Mouse (Mus musculus) right cerebral cortex, postnatal 25 days (tissue): Measurements from ENCODE around the gene 1700088E04Rik.

Source experiments
- DNase-seq: peaks from one replicate; pipeline ENCODE4 v3.0.0; 2022

Gene 1700088E04Rik

DNA sequence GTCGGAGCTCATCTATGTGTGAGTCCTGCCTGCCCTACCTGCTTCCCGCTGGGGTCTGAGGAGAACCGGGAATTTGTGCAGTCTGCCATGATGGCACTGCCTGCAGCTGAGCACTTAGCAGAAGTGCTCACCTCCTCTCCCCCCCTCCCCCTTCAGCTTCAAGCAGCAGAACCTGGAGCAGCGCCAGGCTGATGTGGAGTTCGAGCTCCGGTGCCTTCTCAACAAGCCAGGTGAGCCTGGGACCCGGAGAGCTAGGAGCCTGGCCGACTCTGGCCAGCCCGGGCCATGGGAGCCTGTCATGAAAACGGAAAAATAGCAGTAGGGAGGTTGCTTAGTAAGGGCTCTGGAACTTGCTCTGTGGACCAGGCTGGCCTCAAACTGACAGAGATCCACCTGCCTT is 10.3 kb downstream of the 1700088E04Rik start:
- DNase-seq = no peak

DNA sequence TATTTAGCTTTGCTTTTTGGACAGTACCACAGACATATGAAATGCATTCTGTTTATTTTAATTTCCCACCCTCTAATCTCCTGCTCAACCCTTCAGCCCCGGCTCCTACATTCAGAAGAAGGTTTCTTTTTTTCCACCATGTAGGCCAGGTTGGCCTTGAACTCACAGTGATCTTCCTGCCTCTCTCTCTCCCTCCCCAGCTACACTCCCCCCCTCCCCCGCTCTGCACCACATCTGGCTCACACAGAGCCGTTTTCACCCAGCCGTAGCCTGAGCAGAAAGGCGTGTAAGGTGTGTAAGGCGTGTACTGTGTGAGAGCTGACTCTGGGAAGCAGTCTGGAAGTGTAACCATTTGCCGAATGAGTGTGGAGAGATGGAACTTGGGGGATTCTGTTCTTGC is 11.7 kb downstream of the 1700088E04Rik start:
- no peak for DNase-seq

DNA sequence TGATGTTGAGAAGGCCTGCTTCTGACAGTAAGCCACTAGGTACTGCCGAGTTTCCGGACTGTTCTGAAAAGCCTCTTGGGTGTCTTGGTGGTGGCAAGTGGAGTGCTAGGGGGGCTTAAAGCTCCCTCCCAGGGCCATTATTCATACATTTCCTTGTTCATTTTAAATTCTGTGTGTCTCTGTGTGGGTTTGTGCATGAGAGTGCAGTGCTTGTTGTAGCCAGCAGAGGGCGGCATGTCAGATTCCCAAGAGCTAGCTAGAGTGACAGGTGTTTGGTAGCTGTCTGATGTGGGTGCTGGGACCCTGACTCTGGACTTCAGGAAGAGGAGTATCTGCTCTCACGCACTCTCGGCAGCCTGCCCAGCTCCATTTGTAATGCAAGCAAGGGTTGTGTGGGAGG is 12.8 kb downstream of the 1700088E04Rik start:
- DNase-seq = no peak

DNA sequence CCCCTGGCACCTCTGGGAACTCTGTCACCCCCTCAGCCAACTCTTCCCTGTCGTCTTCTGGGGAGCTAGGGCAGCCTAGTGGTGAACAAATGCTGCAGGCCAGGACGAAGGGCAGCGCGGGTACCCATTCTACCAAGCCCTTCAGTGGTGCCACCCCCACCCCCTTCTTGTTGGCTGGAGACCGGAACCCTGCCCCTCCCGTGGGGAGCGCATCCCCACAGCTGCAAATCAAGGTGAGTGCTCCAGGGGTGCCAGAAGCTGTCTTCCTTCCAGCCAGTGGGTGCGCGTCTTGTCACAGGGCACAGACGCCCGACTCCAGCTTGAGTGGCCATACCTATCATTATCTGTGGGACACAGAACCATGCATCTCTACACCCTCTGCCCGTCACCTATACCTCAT is 14.0 kb downstream of the 1700088E04Rik start:
- DNase-seq = no peak

DNA sequence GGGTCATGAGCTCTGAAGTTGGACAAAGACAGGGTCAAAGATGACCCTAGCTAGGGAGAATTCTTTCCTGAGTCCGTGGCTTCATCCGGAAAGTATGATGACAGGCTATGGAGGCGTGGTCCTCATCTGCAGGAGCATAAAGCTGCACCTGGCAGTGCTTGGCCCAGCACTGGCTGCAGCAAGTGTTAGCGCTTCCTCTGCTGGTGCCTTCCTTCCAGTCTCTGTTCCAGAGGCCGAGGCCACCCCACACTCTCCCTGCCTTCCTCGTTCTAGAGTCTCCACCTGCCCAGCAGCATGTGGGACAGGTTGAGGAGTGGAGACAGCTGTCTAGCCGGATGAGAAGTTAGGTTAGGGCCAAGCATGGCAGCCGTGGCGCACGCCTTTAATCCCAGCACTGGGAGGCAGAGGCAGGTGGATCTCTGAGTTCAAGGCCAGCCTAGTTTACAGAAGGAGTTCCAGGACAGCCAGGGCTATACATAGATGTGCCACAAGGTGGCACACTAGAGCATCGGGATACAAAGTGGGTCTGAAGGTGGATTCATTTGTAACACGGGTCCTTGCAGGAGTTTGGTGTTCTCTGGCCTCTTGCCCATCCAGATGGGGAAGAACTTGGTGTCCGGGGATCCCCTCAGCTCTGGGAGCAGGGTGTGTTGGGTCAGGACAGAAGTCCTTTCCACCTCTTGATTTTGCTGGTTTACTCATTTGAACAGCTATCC is 14.7 kb downstream of the 1700088E04Rik start:
- no peak for DNase-seq

DNA sequence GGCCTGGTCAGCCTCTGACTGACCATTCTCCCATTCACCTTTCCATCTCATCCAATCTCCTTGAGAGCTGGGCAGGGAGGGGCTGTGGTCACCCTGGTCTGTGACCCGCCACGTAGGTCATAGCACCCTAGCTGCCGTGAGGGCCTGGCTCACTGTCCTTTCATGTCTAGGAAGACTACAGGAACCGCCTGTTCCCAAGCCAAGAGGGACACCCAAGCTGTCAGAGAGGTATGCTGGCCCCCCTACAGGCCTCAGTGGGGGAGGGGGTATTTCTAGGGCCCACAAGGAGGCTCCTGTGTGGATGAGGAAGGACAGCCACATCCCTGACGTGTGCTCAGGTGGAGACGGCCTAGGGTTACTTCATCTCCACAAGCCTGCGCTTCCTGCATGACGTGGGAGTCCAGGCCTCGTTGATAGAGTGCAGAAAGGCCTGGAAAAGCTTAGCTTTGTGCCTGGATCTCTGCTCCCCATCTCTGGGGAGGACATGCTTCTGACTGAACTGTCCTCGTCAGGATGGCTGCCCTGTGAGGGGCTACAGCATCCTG is 16.6 kb downstream of the 1700088E04Rik start:
- no peak for DNase-seq

DNA sequence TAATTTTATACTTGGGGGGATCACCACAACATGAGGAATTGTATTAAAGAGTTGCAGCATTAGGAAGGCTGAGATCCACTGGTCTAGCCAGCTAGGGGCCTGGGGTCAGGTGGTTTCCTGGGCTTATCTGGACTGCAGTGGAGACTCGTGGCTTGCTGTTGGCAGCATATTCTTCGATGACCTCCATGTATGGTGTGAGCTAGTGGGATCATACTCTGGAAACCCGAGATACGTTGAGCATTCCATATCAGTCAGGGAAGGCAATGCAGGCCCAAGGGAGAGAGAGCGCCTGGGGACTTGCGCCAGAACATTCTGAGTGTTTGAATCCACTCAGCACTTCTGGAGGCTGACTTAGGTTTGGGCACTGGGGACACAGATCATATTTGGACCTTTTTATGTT is 17.3 kb downstream of the 1700088E04Rik start:
- DNase-seq = no peak

DNA sequence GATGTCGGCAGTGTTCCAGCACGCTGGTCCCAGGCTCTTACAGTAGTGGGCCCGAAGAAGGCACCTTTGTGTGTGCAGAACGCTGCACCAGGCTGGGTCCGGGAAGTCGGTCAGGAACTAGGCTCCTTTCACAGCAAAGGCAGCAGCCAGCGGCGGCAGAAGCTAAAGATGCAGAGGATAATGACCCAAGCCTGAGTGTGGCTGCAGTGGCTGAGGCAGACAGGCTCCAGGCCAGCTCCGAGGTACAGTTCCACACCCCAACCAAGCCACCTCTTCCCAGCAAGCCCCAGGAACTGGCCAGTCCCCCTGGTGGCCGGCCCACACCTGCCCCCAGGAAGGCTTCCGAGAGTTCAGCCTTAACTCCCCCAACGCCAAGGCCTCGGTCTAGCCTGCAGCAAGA is 18.5 kb downstream of the 1700088E04Rik start:
- DNase-seq = no peak

DNA sequence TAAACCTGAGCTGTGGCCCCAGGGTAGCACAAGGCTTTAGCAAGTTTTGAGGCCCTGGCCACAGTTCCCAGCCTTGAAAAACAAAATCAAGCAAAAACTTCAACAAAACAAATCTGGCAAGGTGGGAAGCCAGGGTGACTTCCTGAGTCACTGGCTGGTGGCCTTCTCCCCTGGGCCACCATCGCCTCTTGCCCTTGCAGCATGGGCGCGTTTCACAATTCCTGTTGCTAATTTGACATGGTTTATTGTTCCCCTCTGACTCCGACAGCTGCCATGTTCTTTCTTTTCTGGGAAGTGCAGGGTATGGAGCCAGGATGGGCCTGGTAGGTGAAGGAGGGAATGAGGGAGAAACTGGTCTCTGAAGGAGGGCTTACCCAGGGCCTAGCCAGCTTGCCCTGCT is 18.9 kb downstream of the 1700088E04Rik start:
- DNase-seq = no peak

DNA sequence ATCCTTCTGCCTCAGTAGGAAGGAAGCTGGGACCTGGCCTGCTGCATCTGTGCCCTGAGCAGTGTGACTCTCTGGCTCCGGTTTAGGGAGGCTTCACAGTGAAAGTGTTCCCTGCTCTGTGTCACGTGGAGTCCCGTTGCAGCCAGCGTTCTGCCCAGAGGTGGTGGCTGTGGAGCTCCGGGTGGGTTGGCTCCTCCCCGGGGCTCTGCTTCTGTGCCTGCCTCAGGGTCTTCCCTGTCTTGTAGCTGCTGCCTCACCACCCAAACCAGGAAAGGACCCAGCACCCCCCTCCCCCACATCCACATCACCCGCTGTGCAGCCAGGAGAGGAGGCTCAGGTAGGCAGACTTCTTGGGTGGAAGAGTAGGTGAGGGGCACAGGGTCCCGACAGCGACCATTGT is 21.6 kb downstream of the 1700088E04Rik start:
- DNase-seq = no peak

DNA sequence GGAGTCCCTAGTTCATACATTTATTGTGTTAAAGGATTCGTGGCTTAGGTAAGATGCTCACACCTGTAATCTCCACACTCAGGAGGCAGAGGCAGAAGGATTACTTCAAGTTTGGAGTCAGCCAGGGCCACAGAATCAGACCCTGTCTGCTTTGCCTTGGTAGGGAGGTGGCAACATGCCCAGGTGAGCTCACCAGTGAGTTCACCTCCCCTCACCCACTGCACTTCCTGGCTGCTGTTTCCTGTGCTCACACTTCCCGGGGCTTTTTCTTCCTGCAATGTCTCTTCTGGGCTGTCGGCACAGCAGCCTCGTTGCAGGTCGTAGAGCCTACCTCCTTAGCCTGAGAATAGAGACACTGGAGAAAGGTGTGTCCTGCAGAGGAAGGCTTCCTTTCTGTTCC is 25.8 kb downstream of the 1700088E04Rik start:
- no peak for DNase-seq

DNA sequence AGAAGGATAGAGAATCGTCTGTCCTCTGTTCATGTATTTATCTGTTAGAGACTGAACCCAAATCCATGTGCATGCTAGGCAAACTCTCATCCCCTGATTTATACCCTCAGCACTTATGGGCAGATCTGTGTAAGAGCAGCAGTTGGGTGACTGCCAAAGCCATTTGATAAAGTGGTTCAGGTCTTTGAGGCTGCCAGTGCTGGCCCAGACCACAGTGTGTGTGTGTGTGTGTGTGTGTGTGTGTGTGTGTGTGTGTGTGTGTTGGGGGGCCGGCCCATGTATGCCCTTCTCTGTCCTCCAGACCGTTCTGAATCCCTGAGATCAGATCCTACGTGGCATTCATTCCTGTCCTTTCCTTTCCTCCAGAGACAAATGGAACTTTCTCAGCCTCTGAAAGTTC is 29.3 kb downstream of the 1700088E04Rik start:
- no peak for DNase-seq

DNA sequence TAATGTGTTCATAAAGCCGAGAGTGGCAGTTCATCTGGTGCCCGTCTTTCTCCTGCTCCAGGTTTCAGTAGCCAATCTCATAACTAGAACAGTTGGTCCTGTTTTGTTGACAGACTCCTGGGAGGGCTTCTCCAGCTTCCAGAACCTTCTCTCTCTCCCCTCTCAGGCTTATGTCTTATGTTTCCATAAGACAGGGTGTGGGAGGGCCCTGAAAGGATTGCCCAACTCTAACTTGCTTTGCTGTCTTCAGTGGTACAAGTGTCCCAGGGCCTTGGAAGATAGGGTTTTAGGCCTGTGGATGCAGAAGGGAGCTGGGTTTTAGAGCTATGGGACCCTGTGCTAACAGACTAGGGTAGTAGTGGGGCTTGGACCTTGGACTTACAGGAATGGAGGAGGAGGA is 30.5 kb downstream of the 1700088E04Rik start:
- DNase-seq = no peak

DNA sequence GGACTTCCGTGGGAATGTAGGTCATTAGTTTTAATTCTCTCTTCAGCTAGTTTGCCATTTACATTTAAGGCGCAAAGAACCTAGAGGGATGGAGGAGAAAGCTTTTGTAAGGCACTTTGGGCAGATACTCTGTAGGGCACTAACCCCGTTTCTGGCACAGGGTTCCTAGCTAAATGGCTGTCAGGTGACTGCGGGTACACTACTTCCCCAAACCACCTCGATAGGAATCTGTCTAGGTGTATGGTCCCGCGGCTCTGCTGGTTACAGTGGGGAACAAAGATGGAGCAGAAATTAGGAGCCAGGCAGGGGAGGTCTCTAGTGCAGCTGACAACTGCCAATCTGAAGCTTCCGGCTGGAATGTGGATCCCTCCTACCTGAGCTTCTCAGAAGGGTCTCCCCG is 31.0 kb downstream of the 1700088E04Rik start:
- DNase-seq = no peak

DNA sequence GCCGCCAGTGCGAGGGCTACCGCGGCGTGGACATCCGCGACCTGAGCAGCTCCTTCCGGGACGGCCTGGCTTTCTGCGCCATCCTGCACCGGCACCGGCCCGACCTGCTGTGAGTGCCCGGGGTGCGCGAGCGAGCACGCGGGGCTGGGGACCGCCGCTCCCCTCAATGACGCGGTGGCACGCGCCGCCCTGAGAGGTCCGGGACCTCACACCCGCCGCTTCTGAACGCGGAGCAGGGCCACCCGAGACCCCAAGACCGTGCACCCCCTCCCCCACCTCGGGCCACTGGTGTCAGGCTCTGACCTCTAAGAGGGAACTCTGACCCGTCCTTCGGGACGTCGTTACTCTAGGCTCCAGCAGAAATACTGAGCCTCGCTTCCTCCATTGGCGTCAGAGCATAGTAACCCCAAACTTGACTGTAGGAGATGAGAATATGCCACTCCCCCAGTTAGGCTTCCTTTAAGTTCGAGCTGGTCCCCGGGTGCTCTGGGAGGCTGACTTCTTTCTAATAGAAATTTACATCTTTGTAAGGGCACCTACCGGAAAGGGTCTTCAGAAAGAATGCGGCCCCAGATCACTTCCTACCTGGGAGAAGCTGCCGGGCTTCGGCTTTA is 31.6 kb downstream of the 1700088E04Rik start:
- no peak for DNase-seq

DNA sequence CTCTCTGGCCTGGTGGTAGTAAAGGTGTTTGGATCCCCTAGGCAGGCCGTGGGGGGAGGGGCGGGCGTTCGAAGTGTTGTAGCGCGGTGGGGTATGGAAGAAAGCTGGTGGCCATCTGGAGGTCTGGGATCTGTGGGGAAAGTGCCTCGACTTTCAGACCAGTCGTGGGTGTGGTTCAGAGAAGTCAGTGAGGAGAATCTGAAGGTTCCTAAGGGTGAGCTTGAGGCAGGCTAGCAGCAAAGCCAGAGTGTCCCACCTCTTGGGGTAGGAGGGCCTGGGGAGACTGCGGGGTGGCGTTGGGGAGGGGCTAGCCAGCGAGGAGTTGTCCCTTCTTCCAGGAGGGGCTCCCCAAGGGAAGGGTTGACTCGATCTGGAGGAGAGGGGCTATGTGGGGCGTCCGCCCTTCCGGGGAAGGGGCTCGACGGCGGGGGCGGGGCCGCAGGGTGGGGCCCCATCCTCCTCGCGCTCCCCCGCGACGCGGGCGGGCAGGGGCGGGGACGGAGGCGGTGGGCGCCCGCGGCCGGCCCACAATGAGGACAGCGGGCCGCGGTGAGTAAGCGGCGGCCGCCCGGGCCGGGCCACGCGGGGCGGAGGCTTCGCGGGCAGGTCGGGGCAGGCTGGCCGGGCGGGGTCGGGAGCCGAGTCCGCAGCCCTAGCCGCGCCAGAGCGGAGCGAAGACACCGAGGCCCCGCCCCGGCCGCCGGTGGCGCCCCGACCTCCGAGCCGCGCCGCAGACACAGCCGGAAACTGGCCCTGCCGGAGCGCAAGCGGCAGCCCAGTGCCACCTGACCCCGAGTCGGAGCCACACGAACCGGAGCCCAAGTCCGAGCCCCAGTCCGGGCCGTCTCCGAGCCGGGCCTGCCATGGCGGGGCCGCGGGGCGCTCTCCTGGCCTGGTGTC is 32.4 kb downstream of the 1700088E04Rik start, which contains the start of gene Micall1:
Gene Micall1 (plus strand): TSS at position 478 of the 900 bp plus-strand sequence.
- DNase-seq = peak; percentile 56

DNA sequence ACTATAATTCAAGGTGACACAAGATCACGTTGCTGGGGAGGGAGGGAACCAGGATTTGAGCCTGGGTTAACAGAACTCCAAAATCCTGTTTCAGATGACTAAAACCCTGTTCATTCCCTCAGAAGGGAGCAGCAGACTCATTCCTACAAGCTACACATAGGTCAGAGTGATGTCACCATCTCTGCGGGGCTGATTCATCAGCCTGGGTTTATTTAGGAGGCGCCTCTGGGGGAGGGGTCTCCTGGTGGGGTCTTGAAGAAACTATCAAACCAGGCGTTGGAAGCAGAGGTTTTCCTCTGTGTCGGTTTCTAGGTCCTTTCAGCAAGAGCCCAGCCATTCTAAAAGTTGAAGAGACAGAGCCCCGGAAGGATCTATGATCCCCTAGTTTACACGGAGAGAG is 33.1 kb downstream of the 1700088E04Rik start:
- DNase-seq = no peak

DNA sequence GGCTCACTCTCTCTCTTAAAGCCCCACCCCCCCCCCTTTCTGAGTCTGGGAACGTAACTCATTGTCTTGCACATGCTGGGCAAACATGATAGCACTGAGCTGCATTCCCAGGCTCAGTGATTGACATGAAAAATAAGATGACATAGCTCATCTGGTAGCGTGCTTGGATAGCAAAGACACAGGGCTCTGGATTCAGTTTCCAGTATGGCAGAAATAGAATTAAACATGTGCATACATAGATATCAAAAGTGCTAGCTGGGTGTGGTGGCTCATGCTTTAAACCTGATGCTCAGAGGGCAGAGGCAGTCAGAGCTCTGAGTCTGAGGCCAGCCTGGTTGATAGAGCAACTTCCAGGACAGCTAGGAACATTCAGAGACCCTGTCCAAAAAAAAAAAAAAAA is 35.2 kb downstream of the 1700088E04Rik start:
- DNase-seq = no peak

DNA sequence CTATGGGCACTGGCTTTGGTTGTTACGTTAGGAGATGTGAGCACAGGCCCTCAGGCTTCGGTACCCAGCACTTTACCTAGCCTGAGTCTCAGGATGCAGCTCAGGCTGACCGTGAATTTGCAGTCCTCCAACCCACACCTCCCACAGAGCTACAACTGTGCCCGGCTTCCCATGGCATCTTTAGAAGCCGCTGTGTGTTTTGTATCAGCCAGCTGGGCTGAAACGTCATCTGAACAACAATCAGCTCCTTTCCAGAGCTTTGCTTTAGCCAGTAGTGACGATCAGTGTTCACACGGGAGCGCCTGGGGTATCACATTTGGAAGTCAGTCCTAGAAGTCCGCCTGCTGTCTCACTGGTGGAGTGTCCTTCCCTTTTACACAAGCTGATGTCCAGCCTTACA is 37.8 kb downstream of the 1700088E04Rik start:
- no peak for DNase-seq

DNA sequence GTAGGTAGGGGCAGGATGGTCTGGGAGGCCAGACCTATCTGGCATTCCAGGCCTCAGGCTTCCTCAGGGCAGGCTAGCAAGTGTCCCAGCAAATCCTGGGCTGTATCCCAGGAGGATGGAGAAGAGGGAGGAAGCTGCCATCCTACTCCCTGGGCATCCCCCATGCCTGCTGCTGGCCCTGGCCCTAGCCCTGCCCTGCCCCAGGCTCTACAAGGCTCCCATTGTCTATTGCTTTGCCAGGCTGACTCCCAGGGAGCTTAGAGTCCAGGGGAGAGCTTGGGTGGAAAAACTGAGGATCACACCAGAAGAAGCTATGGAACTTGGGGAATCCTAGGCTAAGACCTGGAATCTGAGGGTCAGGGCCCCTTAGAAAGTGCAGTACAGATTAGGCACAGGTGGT is 39.5 kb downstream of the 1700088E04Rik start:
- no peak for DNase-seq

DNA sequence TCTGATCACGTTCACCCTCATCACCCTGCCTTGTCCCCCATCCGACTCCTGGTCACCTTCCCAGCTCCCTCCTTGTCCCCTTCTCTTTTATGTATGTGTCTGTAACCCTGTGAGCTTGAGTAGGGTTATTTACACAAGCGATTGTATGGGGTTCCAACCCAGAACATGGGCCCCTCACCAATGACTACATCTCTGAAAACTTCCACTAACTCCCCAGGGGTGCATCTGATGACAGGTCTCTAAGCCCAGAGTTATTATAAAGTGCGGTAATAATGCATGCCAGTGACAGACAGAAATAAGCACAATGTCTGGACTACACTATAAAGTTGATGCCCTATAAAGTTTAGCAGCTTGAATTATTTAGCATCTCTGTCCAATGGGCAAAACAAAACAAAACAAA is 40.7 kb downstream of the 1700088E04Rik start:
- DNase-seq = no peak

DNA sequence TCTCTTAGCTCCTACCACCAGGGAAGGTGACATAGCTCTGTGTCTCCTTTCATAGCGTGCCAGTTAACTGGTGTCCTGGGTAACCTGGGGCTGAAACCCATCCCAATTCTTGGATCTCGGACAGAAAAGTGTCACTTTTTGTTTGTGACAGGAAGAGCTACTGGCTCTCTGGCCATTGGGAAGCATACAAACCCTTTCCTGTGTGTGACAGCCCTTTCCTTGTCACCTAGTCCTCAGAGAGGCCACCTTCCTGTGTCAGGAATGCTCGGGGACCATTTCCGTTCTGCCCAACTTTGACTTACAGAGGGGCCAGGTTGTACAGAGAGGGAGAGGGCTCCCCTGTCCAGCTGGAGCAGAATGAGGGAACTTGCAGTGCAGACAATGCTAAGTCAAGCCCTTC is 41.6 kb downstream of the 1700088E04Rik start:
- DNase-seq = no peak

DNA sequence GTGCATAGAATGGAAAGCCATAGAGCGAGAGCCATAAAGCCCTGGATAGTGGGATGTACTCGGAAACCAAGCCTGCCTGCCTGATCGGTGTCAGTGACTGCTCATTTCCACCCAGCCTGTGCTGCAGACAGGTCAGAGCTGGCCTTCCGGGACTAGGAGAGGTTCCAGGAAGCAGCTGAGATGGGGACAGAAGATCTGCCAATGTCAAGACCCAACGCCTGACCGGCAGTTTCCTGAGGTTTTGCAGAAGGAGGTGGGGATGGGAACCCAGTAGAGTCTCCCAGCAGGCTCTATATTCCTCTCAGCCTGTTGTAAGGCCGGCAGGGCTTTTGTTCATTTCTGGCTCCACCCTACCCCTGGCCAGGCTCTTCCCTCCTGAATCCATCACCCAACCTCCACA is 42.2 kb downstream of the 1700088E04Rik start:
- no peak for DNase-seq

DNA sequence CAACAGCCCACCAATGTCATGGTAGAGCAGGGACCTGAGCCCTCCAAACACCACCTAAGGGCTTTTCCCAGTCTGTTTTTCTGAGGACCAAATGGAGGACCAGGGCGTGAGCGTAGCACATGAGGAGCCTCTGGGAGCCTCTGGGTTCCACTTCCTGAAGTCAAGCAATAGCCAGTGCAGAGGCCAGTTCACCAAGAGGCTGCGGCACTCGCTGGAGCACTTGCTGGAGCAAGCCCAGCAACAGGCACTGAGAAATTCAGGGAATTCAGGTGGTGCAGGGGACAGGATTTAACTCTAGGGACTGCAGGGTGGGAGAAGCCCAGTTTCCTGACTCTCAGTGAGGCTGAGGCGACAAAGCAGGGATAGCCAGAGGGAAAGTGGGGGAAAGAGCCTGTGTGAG is 42.8 kb downstream of the 1700088E04Rik start:
- no peak for DNase-seq
